Mouse (Mus musculus) CD4-positive, CD25-positive, alpha-beta regulatory T cell, adult 9 weeks (primary cell): ENCODE data around the gene Gm36210. TPM values are rescaled to one million over a fixed set of nuclear protein-coding genes. Genes with fewer than 3 reads are reported as not detected.

Experiments
- polyA plus RNA-seq: library from polyadenylated mRNA; unstranded; fragments of 100-300 nt; shearing (Covaris generic); gene quantifications from one replicate; pipeline ENCODE4 v1.2.1, GENCODE M21; 2017

Gm36210 gene
- polyA plus RNA-seq, result not detected

DNA sequence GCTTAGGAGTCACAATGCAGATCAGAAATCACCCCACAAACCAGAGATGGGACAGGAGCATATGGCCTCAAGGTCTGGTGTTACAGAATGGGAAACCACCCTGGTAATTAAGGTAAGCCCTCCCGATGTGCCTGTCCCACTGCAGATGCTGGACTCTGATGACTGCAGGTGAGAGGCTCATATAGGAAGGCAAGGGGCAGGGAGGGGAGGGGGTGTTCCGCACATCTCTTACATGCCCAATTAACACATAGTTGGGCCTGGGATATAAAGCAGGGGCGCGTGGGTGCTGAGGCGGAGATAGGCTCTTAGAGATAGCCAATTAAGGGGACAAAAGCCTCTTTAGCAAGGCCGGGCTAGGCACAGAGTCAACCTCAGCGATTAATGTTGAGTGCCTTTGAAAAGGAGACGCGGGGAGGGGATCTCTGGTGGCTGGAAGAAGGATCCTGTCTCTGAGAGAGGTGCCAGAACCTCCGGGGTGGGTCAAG lies at the start of gene Gm36210:
TSS of gene Gm36210 (minus strand) at position 51 of the 485 bp plus-strand sequence.

DNA sequence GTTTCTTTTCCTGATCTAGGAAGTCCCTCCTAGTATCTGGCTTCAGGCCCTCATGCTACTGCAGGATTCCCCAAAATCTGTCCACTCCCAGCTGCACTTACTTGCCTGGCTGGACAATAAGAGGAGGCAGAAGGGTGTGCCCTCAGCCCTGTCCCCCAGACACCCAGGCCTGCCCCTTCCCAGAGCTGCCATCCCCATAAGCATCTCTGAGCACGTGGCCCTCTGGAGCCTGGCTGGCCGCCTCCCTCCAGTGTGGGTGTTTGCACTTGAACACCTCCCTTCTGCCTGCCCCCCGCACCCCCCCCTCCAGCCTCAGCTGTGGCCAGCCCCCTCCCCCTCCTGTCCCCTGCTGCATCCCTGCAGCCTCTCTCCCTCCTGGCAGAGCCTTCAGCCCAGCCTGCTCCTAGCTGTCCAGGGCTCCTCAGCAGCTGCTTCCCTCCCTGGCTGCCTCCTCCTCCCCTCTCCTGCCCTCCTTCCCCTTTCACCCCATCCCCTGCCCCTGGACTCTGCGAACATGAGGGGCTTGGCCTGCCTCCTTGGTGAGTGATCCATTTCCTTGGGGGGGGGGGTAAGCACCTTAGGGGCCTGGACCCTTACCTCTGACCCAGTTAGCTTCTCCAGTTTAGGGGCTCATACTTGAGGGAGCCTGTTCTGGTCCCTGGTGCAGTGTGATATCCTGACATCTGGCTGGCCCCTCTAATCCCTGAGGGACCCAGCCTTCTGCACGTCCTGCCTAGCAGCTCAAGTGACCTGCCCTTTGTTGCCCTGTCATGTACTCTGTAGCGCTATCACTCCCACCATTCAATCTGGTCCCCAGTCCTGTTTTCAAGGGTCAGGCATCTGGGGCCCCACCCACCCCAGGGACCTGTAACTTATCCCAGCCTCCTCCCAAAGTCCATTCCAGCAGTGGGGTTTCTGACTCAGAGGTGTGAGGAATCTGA lies 19.4 kb upstream of the Gm36210 start, which contains the start of gene Ssc5d:
TSS of gene Ssc5d (plus strand) at position 345 of the 941 bp plus-strand sequence.

DNA sequence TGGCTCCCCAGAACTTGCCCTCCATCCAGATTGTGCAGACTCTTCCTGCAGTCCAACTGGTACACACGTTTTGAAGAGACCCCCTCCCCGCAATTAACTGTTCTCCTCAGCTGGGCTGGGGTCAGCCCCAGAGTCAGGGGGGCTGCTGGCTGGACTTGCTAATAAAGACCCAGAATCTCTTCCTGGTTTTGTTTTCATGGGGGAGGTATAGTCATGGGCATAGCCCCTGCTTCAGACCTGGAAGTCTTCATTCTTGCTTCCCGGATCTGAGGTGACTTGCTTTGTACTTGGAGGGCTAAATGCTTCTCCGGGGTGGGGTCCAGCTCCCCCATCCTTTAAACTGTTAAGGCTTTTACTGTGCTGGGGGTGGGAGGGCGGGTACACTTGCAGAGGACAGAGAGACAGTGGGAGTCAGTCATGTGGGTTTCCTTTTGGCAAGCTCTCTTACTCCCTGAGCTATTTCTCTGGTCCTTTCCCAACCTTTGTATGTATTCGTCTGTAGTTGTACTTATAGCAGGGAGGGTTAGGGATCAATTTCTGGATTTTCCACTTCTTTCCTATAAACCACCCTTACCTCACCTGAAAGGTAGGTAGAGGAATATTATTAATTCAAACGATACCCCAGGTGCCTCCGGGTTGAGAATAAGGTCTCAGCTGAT lies 15.6 kb upstream of the Gm36210 start, which contains the start of gene Nat14:
TSS of gene Nat14 (plus strand) at position 205 of the 659 bp plus-strand sequence.

DNA sequence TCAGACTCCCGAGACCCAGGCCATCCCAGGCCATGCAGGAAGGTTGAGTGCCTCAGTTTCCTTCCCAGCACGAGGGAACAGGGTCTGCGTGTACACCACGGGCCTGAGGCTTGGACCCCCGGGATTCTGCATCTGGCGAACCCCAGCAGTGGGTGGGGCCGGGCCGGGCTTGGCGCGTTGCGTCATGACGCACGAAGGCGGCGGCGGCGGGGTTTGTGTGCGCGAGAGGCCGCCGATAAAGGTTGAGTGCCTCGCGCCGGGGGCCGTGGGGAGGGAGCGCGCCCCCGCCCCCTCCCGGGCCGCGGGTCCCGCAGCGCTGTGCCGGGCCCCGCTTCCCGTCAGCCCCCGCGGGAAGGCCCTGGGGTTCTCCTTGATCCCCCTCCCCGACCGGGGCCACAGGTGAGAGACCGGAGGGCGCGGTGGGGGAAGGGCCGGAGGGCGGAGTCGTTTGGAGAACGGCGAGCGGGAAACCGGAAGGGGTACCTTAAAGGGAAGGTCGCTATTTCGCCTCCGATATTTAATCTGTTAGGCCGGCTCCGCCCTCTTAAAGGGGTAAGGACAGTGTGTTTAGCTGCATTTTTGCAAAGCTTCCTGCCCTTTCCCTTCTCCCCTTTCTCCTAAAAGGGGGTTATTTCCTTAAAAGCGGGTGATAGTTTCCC lies 8.8 kb upstream of the Gm36210 start, which contains the start of gene Zfp628:
TSS of gene Zfp628 (plus strand) at position 211 of the 659 bp plus-strand sequence.

DNA sequence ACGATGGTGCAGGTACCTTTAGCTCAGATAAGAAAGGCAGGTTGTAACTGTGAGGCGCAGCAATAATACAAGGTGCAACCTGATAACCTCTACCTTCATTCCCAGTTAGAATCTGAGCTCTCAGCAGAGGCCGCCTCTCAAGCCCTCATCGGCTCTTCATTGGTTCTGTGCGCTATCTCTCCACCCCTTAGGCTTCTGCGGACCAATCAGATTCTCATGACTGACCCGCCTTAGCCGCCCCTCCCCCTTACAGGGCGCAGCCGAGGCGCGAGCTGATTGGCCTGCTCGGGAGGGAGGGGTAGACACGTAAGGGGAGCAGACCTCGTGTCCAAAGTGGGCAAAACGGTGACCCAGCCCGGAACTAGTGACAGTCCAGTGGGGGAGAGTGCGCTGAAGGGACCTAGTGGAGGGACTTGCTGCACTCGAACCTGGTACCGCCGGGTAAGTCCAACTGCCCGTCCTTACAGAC lies 29.5 kb downstream of the Gm36210 start, which contains the start of gene Isoc2a:
TSS of gene Isoc2a (plus strand) at position 401 of the 469 bp plus-strand sequence.

DNA sequence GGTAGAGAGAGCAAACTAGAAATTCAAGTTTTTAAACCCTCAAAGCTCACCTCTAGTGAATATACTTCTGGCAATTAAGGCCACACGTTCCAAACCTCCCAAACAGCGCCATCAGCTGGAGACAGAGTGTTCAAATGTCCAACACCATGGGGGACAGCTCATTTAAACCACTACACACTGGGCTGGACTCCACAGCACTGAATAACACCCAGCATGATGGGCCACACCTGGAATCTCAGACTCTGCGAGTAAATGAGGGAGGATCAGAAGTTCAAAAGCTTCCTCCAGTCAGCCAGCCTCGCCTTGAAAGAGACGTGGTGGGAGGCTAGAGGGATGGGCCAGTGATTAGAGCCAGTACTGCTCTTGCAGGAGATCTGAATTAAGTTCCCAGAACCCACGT lies 36.2 kb downstream of the Gm36210 start, which contains the start of gene Isoc2b:
TSS of gene Isoc2b (minus strand) at position 126 of the 400 bp plus-strand sequence.

Other genes starting within 250 kb of the Gm36210 start
- gene Ppp6r1, start 247.5 kb downstream of the Gm36210 start, polyA plus RNA-seq, result 26.6 TPM
- gene Hspbp1, start 221.4 kb downstream of the Gm36210 start, polyA plus RNA-seq, result 87.0 TPM
- not detected for gene Brsk1, start 215.9 kb downstream of the Gm36210 start, polyA plus RNA-seq
- gene Tmem150b, start 181.3 kb downstream of the Gm36210 start, polyA plus RNA-seq, result not detected
- gene Kmt5c, start 166.4 kb downstream of the Gm36210 start, polyA plus RNA-seq, result 45.4 TPM
- 4.9 TPM for gene Cox6b2, start 153.4 kb downstream of the Gm36210 start, polyA plus RNA-seq
- not detected for gene Fam71e2, start 135.2 kb downstream of the Gm36210 start, polyA plus RNA-seq
- not detected for gene Il11, start 123.7 kb downstream of the Gm36210 start, polyA plus RNA-seq
- gene Tmem190, start 123.6 kb downstream of the Gm36210 start, polyA plus RNA-seq, result not detected
- 0.46 TPM for gene Tmem238, start 116.9 kb downstream of the Gm36210 start, polyA plus RNA-seq
- gene Rpl28, start 113.6 kb downstream of the Gm36210 start, polyA plus RNA-seq, result 535 TPM
- gene Ube2s, start 93.9 kb downstream of the Gm36210 start, polyA plus RNA-seq, result 80.0 TPM
- not detected for gene Shisa7, start 61.8 kb downstream of the Gm36210 start, polyA plus RNA-seq
- 44.2 TPM for gene Isoc2b, start 36.3 kb downstream of the Gm36210 start, polyA plus RNA-seq
- 1.1 TPM for gene Isoc2a, start 29.4 kb downstream of the Gm36210 start, polyA plus RNA-seq
- gene Zfp628, start 8.7 kb upstream of the Gm36210 start, polyA plus RNA-seq, result 1.9 TPM
- 0.71 TPM for gene Nat14, start 15.5 kb upstream of the Gm36210 start, polyA plus RNA-seq
- not detected for gene Ssc5d, start 19.3 kb upstream of the Gm36210 start, polyA plus RNA-seq
- gene Sbk2, start 57.9 kb upstream of the Gm36210 start, polyA plus RNA-seq, result 0.43 TPM
- not detected for gene Sbk3, start 64.7 kb upstream of the Gm36210 start, polyA plus RNA-seq
- gene Zfp579, start 89.6 kb upstream of the Gm36210 start, polyA plus RNA-seq, result 12.8 TPM
- 31.7 TPM for gene Zfp524, start 107.9 kb upstream of the Gm36210 start, polyA plus RNA-seq
- gene Fiz1, start 108.2 kb upstream of the Gm36210 start, polyA plus RNA-seq, result 29.7 TPM
- gene Gm44973, start 109.0 kb upstream of the Gm36210 start, polyA plus RNA-seq, result 17.0 TPM
- gene Zfp865, start 113.9 kb upstream of the Gm36210 start, polyA plus RNA-seq, result 10.5 TPM
- not detected for gene Ccdc106, start 114.0 kb upstream of the Gm36210 start, polyA plus RNA-seq
- gene 4632433K11Rik, start 127.6 kb upstream of the Gm36210 start, polyA plus RNA-seq, result not detected
- gene Zfp784, start 131.9 kb upstream of the Gm36210 start, polyA plus RNA-seq, result 5.3 TPM
- gene Zfp580, start 145.0 kb upstream of the Gm36210 start, polyA plus RNA-seq, result 1.2 TPM
- 105 TPM for gene U2af2, start 155.6 kb upstream of the Gm36210 start, polyA plus RNA-seq
- gene Epn1, start 173.7 kb upstream of the Gm36210 start, polyA plus RNA-seq, result 14.3 TPM
- gene Rfpl4, start 210.4 kb upstream of the Gm36210 start, polyA plus RNA-seq, result not detected
- not detected for gene Rasl2-9, start 219.4 kb upstream of the Gm36210 start, polyA plus RNA-seq
- 0.05 TPM for gene Vmn1r55, start 243.2 kb upstream of the Gm36210 start, polyA plus RNA-seq